Mouse (Mus musculus) gastrocnemius, postnatal 25 days (tissue): ENCODE data around the gene Uimc1. TPM values are rescaled to one million over a fixed set of nuclear protein-coding genes. Genes with fewer than 3 reads are reported as not detected.
"Not testable (repeated sequence)": the region's sequence is repeated elsewhere in the genome, so short reads cannot be mapped to it uniquely, and the experiment has no call there.

Experiments
- DNase-seq: peaks from one replicate; pipeline ENCODE4 v3.0.0; 2022
- long read RNA-seq, 2 experiments: library from polyadenylated mRNA; stranded (forward); transcript quantifications; one replicate each; pipeline ENCODE4 v2.0.0; 2021
- total RNA-seq, 2 experiments: library from RNA; stranded (reverse); gene quantifications; 1 replicate in 1 of 2; 2 replicates in 1 of 2; pipeline ENCODE4 v1.2.3; 2021

Uimc1 gene
- total RNA-seq = 10 to 100 TPM; 12.4 to 12.6 TPM
- long read RNA-seq, experiment 1, partial matches to known transcripts = 0 of 7 reads
- long read RNA-seq, experiment 1, other reads (novel, unspliced or antisense) = 5 of 7 reads
- long read RNA-seq, experiment 2, transcript Uimc1-201 (15 exons, 2,931 nt) = major isoform, 6 of 15 reads
- long read RNA-seq, experiment 2, partial matches to known transcripts = 2 of 15 reads
- long read RNA-seq, experiment 2, other reads (novel, unspliced or antisense) = 0 of 15 reads

- peak; percentile 87 for DNase-seq
These were observed at the start of gene Uimc1 for GRCm38 (mm10) chr13:55099726-55100478. TSS of gene Uimc1 (minus strand) at chr13:55100300.

GRCm38 (mm10) chr13:55140271-55140670 lies 40.2 kb upstream of the Uimc1 start:
- DNase-seq = no peak

- no peak for DNase-seq
These were observed 35.3 kb upstream of the Uimc1 start for GRCm38 (mm10) chr13:55135382-55135781.

- no peak for DNase-seq
These were observed 33.3 kb upstream of the Uimc1 start, which contains the start of gene Gm17617 for GRCm38 (mm10) chr13:55133448-55133847. TSS of gene Gm17617 (minus strand) at chr13:55133548.

DNA sequence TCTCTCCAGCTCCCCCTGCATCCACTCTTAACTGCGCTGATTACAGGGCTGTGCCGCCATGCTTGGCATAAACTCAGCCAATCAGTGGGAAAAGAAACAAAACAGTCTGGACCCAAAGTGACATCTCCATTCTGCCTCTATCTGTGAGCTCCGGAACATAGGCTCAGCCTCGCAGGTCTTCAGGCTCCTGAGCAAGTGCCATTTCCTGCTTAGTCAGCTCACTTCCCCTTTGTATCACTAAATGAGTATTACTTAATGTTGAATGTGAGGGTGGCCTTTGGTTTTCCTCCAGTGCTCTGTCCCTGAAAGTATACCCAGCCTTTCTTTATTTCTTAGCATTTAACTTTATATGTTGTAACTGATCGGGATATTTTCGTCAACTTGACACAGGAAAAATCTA lies 24.8 kb upstream of the Uimc1 start:
- DNase-seq = no peak

- no peak for DNase-seq
These were observed 14.3 kb upstream of the Uimc1 start for GRCm38 (mm10) chr13:55114375-55114774.

- DNase-seq = peak; percentile 11
These were observed 7.6 kb upstream of the Uimc1 start for GRCm38 (mm10) chr13:55107694-55108093.

- no peak for DNase-seq
These were observed 7.0 kb upstream of the Uimc1 start for GRCm38 (mm10) chr13:55107116-55107515.

- DNase-seq = no peak
These were observed 6.0 kb upstream of the Uimc1 start for GRCm38 (mm10) chr13:55105953-55106691.

DNA sequence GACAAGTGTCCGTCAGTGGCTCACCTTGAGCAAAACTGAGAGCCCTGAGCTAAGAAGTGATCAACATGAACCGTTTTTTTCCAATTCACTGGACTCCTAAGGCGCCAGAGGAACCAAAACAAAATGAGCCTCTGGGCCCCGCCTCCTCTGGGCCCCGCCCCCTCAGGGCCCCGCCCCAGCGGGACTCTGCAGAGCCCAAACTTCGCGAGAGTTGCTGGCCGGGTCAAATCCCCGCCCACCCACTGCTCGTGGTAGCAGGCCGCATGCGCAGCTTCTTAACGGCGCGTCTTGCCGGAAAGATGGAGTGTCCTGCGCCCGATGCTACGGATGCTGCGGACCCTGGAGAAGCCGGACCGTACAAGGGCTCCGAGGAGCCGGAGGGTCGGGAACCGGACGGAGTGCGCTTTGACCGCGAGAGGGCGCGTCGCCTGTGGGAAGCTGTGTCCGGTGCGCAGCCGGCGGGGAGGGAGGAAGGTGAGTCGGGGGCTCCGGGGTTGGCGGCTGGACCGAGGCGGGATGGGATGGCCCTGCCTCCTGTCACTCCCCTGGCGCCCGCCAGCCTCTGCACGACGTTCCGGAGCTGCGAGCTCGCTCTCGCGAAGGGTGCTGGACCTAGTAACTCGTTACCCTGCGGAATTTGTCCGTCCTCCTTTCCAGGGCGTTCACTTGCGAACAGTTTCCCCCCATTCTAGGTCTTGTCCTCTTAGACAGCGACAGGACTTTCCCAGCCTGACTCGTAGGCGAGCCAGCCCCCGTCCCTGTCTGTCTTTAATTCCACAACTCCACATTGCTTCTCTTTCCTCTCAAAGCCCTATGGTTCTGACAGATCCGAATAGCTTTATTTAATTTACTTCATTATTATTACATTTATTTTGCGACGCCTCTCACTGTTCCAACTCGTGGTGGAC lies 5.2 kb upstream of the Uimc1 start, which contains the start of gene Zfp346:
TSS of gene Zfp346 (plus strand) at position 267 of the 908 bp plus-strand sequence.
- DNase-seq = peak; percentile 96

GRCm38 (mm10) chr13:55103351-55103750 lies 3.3 kb upstream of the Uimc1 start:
- no peak for DNase-seq

DNA sequence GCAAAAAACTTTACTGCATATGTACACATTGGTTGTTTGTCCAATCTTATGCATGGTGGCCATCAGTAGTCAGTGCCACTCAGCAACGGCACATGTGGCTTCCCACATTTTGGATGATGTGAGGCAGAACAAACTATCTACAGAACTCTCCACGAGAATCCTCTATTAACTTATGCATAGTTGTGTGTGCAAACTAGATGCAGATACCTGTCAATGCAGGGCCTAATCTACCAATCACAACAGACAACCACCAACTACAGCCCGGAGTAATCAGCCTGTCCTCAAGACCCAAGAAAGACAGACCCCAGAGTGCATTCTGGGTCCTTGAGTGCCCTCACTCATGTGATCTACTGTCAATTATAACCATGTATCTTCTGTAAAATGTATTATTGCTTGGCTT lies 2.3 kb upstream of the Uimc1 start:
- no peak for DNase-seq

DNA sequence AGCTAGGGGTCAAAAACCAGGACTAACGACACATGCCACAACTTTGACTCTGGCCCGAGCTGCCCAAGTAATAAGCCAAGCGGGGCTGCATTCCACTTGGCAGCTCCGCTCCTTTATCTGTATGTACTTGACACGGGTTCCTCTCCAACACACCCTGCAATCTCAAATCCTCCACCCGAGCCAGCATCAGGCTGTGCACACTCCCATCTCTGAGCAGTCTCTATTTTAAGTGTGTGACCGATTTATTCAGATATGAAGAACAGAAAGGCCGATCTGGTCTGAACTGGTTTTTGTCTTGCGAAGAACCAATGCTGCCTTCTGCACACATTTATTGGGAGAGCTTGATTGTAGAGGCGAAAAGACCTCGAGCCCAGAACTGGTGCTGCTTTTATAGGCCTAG lies 1.5 kb upstream of the Uimc1 start:
- DNase-seq = no peak

- DNase-seq = no peak
These were observed 904 bp downstream of the Uimc1 start for GRCm38 (mm10) chr13:55099066-55099725.

GRCm38 (mm10) chr13:55097841-55098240 lies 2.3 kb downstream of the Uimc1 start:
- DNase-seq = not testable (repeated sequence)

- DNase-seq = no peak
These were observed 7.5 kb downstream of the Uimc1 start for GRCm38 (mm10) chr13:55092588-55092987.

GRCm38 (mm10) chr13:55075597-55075996 lies 24.5 kb downstream of the Uimc1 start:
- peak; percentile 15 for DNase-seq

GRCm38 (mm10) chr13:55071322-55071721 lies 28.8 kb downstream of the Uimc1 start:
- DNase-seq = no peak

DNA sequence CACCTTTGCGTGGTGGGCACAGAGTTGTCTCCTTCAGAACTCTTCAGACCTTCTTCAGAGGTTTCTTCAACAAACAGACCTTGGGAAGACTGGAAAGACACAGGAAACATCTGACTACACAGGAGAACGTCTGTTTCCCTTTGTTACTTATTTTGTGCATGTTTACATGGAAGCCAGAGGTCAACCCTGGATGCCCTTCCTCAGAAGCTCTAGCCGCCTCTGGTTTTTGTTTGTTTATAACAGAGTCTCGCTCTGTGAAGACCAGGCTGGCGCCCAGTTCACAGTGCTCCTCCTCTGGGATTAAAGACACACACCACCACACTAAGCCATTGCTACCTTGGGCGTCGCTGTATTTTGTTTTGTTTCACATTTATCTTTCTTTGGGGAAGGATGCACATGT lies 30.4 kb downstream of the Uimc1 start:
- no peak for DNase-seq

DNA sequence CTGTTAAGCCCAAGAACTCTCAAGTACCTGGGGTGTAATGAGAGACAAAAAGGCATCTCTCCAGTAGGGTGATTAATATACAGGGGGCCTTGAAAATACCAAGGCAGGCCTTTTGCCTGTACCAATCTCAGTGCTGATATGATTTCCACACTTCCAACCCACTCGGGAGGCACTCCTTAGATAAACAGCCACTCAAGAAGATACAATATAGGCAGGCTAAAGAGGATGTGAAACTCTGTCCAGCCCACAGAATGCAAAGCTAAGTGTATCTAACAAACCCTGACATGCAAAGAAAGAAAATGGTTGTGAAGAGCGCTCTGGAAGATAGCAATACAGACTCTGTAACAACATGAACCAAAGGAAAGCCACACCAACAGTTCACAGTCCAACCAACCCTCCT lies 36.8 kb downstream of the Uimc1 start:
- DNase-seq = no peak

- DNase-seq = no peak
These were observed 42.1 kb downstream of the Uimc1 start for GRCm38 (mm10) chr13:55058042-55058441.
